Mouse (Mus musculus): ENCODE measurements around the gene Cyp8b1. TPM values are rescaled to one million over a fixed set of nuclear protein-coding genes. Genes with fewer than 3 reads are reported as not detected.

Cyp8b1 gene
- total and polyA plus RNA-seq, 3 experiments, result not detected

GRCm38 (mm10) chr9:121864837-121865236 lies 51.3 kb downstream of the Cyp8b1 start:
- TF ChIP-seq UBTF (IDR thresholded peaks at IDR 0.05; ENCODE audit: borderline replicate concordance, insufficient read depth, low read depth, low read length) (no peak), SMC3 (IDR thresholded peaks at IDR 0.05; ENCODE audit: low read depth, low read length) (no peak), MAZ (IDR thresholded peaks at IDR 0.05; ENCODE audit: low read depth, low read length) (no peak), MEF2A (IDR thresholded peaks at IDR 0.05; ENCODE audit: extremely low read depth, insufficient replicate concordance, low read depth, low read length, poor library complexity, severe bottlenecking) (no peak), USF1 (IDR thresholded peaks at IDR 0.05; ENCODE audit: low read depth, low read length) (no peak), USF2 (IDR thresholded peaks at IDR 0.05; ENCODE audit: borderline replicate concordance in 1 of 2, insufficient read depth in 1 of 2, low read depth in 1 of 2, low read length in 2 of 2) (no peak), ELF1 (IDR thresholded peaks at IDR 0.05; ENCODE audit: low read depth, low read length) (no peak)
- Histone ChIP-seq H3K27ac (ENCODE audit: control insufficient read depth, low read depth, low read length) (no peak overlapping the region), H3K27me3 (ENCODE audit: control insufficient read depth in 1 of 2, insufficient read depth in 2 of 2, low read length in 2 of 2) (peaks cover 3% of the 10 kb centered on the region in 2 experiments; a peak in 2 of 4 replicates), H3K9ac (ENCODE audit: control insufficient read depth, low read depth, low read length, poor library complexity, severe bottlenecking) (no peak overlapping the region), H3K36me3 (ENCODE audit: control insufficient read depth in 1 of 2, insufficient read depth in 2 of 2, low read length in 2 of 2) (no peaks in the 10 kb centered on the region), H3K9me3 (replicated peaks; ENCODE audit: insufficient read depth, low read length) (no peaks in the 10 kb centered on the region), H3K4me3 (ENCODE audit: control insufficient read depth in 1 of 2, insufficient read depth in 1 of 2, low read depth in 2 of 2, low read length in 2 of 2) (no peak overlapping the region), H3K79me2 (ENCODE audit: control insufficient read depth, insufficient read depth, low read length, poor library complexity) (no peaks in the 10 kb centered on the region), H3K4me1 (ENCODE audit: control insufficient read depth in 1 of 2, insufficient read depth in 2 of 2, low read length in 2 of 2) (no peaks in the 10 kb centered on the region)
- DNase-seq (ENCODE audit: low read depth, low spot score), result no peak

Other genes starting within 250 kb of the Cyp8b1 start
- 5.9 and 6.6 TPM in 2 replicates for gene Sec22c, start 210.8 kb downstream of the Cyp8b1 start, total RNA-seq (2012; rRNA removed)
- 10 to 100 TPM in 1 of 2 experiments, not detected in 1; 10.9 TPM for gene Sec22c, start 210.8 kb downstream of the Cyp8b1 start, polyA plus RNA-seq (2012; ENCODE audit: insufficient read depth in 1 of 2, insufficient read length in 2 of 2, low read depth in 1 of 2, low replicate concordance in 2 of 2, missing spikeins in 1 of 2)
- gene Ss18l2, start 206.0 kb downstream of the Cyp8b1 start, total RNA-seq (2012; rRNA removed), result 37.4 and 47.8 TPM in 2 replicates
- gene Ss18l2, start 206.0 kb downstream of the Cyp8b1 start, polyA plus RNA-seq (2012; ENCODE audit: insufficient read depth in 1 of 2, insufficient read length in 2 of 2, low read depth in 1 of 2, low replicate concordance in 2 of 2, missing spikeins in 1 of 2), result 10 to 100 TPM in 1 of 2 experiments, not detected in 1; 48.5 TPM
- 32.0 and 32.4 TPM in 2 replicates for gene Nktr, start 197.1 kb downstream of the Cyp8b1 start, total RNA-seq (2012; rRNA removed)
- gene Nktr, start 197.1 kb downstream of the Cyp8b1 start, polyA plus RNA-seq (2012; ENCODE audit: insufficient read depth in 1 of 2, insufficient read length in 2 of 2, low read depth in 1 of 2, low replicate concordance in 2 of 2, missing spikeins in 1 of 2), result 10 to 100 TPM; 34.3 to 70.7 TPM
- gene Zfp651, start 157.0 kb downstream of the Cyp8b1 start, total RNA-seq (2012; rRNA removed), result 0.12 TPM in 1 of 2 replicates, not detected in the other
- under 1 TPM in 1 of 2 experiments, not detected in 1; 0.07 TPM for gene Zfp651, start 157.0 kb downstream of the Cyp8b1 start, polyA plus RNA-seq (2012; ENCODE audit: insufficient read depth in 1 of 2, insufficient read length in 2 of 2, low read depth in 1 of 2, low replicate concordance in 2 of 2, missing spikeins in 1 of 2)
- gene Klhl40, start 138.7 kb downstream of the Cyp8b1 start, total RNA-seq (2012; rRNA removed), result not detected in 2 replicates
- not detected for gene Klhl40, start 138.7 kb downstream of the Cyp8b1 start, polyA plus RNA-seq (2012; ENCODE audit: insufficient read depth in 1 of 2, insufficient read length in 2 of 2, low read depth in 1 of 2, low replicate concordance in 2 of 2, missing spikeins in 1 of 2)
- gene Hhatl, start 123.8 kb downstream of the Cyp8b1 start, total RNA-seq (2012; rRNA removed), result not detected in 2 replicates
- not detected for gene Hhatl, start 123.8 kb downstream of the Cyp8b1 start, polyA plus RNA-seq (2012; ENCODE audit: insufficient read depth in 1 of 2, insufficient read length in 2 of 2, low read depth in 1 of 2, low replicate concordance in 2 of 2, missing spikeins in 1 of 2)
- not detected in 2 replicates for gene Ccdc13, start 76.8 kb downstream of the Cyp8b1 start, total RNA-seq (2012; rRNA removed)
- gene Ccdc13, start 76.8 kb downstream of the Cyp8b1 start, polyA plus RNA-seq (2012; ENCODE audit: insufficient read depth in 1 of 2, insufficient read length in 2 of 2, low read depth in 1 of 2, low replicate concordance in 2 of 2, missing spikeins in 1 of 2), result not detected
- 142 and 248 TPM in 2 replicates for gene Higd1a, start 57.9 kb downstream of the Cyp8b1 start, total RNA-seq (2012; rRNA removed)
- gene Higd1a, start 57.9 kb downstream of the Cyp8b1 start, polyA plus RNA-seq (2012; ENCODE audit: insufficient read depth in 1 of 2, insufficient read length in 2 of 2, low read depth in 1 of 2, low replicate concordance in 2 of 2, missing spikeins in 1 of 2), result 100 to 1,000 TPM in 1 of 2 experiments, not detected in 1; 177 TPM
- gene Ackr2, start 17.9 kb downstream of the Cyp8b1 start, total RNA-seq (2012; rRNA removed), result not detected in 2 replicates
- gene Ackr2, start 17.9 kb downstream of the Cyp8b1 start, polyA plus RNA-seq (2012; ENCODE audit: insufficient read depth in 1 of 2, insufficient read length in 2 of 2, low read depth in 1 of 2, low replicate concordance in 2 of 2, missing spikeins in 1 of 2), result not detected
- gene Fam198a, start 34.7 kb upstream of the Cyp8b1 start, total RNA-seq (2012; rRNA removed), result 0.12 and 0.16 TPM in 2 replicates
- gene Fam198a, start 34.7 kb upstream of the Cyp8b1 start, polyA plus RNA-seq (2012; ENCODE audit: insufficient read depth in 1 of 2, insufficient read length in 2 of 2, low read depth in 1 of 2, low replicate concordance in 2 of 2, missing spikeins in 1 of 2), result under 1 TPM in 1 of 2 experiments, not detected in 1; 0.26 TPM
- not detected in 2 replicates for gene Pomgnt2, start 80.8 kb upstream of the Cyp8b1 start, total RNA-seq (2012; rRNA removed)
- gene Pomgnt2, start 80.8 kb upstream of the Cyp8b1 start, polyA plus RNA-seq (2012; ENCODE audit: insufficient read depth in 1 of 2, insufficient read length in 2 of 2, low read depth in 1 of 2, low replicate concordance in 2 of 2, missing spikeins in 1 of 2), result not detected
- gene Snrk, start 201.0 kb upstream of the Cyp8b1 start, total RNA-seq (2012; rRNA removed), result 10.7 and 11.8 TPM in 2 replicates
- 100 to 1,000 TPM in 1 of 2 experiments, 1 to 10 TPM in 1; 9.1 to 446 TPM for gene Snrk, start 201.0 kb upstream of the Cyp8b1 start, polyA plus RNA-seq (2012; ENCODE audit: insufficient read depth in 1 of 2, insufficient read length in 2 of 2, low read depth in 1 of 2, low replicate concordance in 2 of 2, missing spikeins in 1 of 2)